Mouse (Mus musculus) liver, embryonic 14.5 days (tissue): Measurements from ENCODE around the gene Krtap19-3. TPM values are rescaled to one million over a fixed set of nuclear protein-coding genes. Genes with fewer than 3 reads are reported as not detected.
A peak's percentile ranks its signal among the peaks of the same experiment; 100 is the strongest.

Source experiments
- ATAC-seq: fragments of 200-750 bp; cut with Nextera tagmentation; 2 replicates; pipeline ENCODE4 v1.8.0; 2017; ENCODE audit warnings: moderate number of reproducible peaks, mild to moderate bottlenecking, moderate library complexity; ENCODE audit not compliant: insufficient read depth
- DNase-seq, 3 experiments: peaks; one replicate each; pipeline ENCODE4 v3.0.0-alpha.2; 2012 to 2013; ENCODE audit warnings: low read depth in 3 of 3, low spot score in 3 of 3
- H3K27ac ChIP-seq: fragments of 300-500 bp; sonication (generic); 2 replicates; pipeline ENCODE4 v1.5.1; 2014; ENCODE audit warnings: moderate library complexity, mild to moderate bottlenecking, control low read depth, inconsistent platforms
- H3K27me3 ChIP-seq: fragments of 300-500 bp; sonication (generic); 2 replicates; pipeline ENCODE4 v1.6.1; 2014; ENCODE audit warnings: mild to moderate bottlenecking, low read length, moderate library complexity; ENCODE audit not compliant: control insufficient read depth, insufficient read depth
- H3K36me3 ChIP-seq: fragments of 300-500 bp; sonication (generic); replicated peaks from 2 replicates; pipeline ENCODE4 v1.6.1; 2014; ENCODE audit warnings: low read depth; ENCODE audit not compliant: control insufficient read depth, insufficient read depth
- H3K4me1 ChIP-seq, 2 experiments: fragments of 200-500 bp in 1 of 2; fragments of 300-500 bp in 1 of 2; sonication (generic) in 1 of 2; replicated peaks; 2 replicates each; pipeline ENCODE4 v1.6.1; 2012 to 2014; ENCODE audit warnings: antibody characterized with exemption in 1 of 2, inconsistent platforms in 1 of 2, low read length in 1 of 2; ENCODE audit not compliant: control insufficient read depth in 2 of 2, insufficient read depth in 2 of 2
- H3K4me2 ChIP-seq: fragments of 300-500 bp; sonication (generic); 2 replicates; pipeline ENCODE4 v1.6.1; 2014; ENCODE audit warnings: low read depth, mild to moderate bottlenecking, control low read depth, moderate library complexity
- H3K4me3 ChIP-seq, 2 experiments: fragments of 200-500 bp in 1 of 2; fragments of 300-500 bp in 1 of 2; sonication (generic) in 1 of 2; 2 replicates each; pipeline ENCODE4 v1.5.1; 2012 to 2014; ENCODE audit warnings: low read depth in 2 of 2, low read length in 2 of 2, mild to moderate bottlenecking in 2 of 2, control low read depth in 1 of 2, inconsistent platforms in 1 of 2, moderate library complexity in 1 of 2; ENCODE audit not compliant: insufficient read depth in 1 of 2
- H3K9ac ChIP-seq: fragments of 300-500 bp; sonication (generic); replicated peaks from 2 replicates; pipeline ENCODE4 v1.6.1; 2014; ENCODE audit warnings: mild to moderate bottlenecking, control low read depth, moderate library complexity
- H3K9me3 ChIP-seq: fragments of 300-500 bp; sonication (generic); 2 replicates; pipeline ENCODE4 v1.6.1; 2016; ENCODE audit warnings: low read length, mixed read lengths; ENCODE audit not compliant: control insufficient read depth
- CTCF ChIP-seq: IDR thresholded peaks from 2 replicates; pipeline ENCODE4 v1.5.1; 2016; ENCODE audit warnings: antibody characterized with exemption, low read depth, control low read depth
- EP300 ChIP-seq: IDR thresholded peaks from 2 replicates; pipeline ENCODE4 v1.6.1; 2016; ENCODE audit warnings: antibody characterized with exemption, low read depth
- WGBS: fragments of 180-500 bp; shearing (Covaris S2); extraction: QIAGEN DNeasy Blood & Tissue Kit; methylation state at CpG from one replicate; pipeline ENCODE4 v1.1.7; 2014; ENCODE audit not compliant: insufficient replicate concordance; 5-methylcytosine and 5-hydroxymethylcytosine counted together
- polyA plus RNA-seq, 2 experiments: library from polyadenylated mRNA; depleted of rRNA in 1 of 2; stranded (reverse) in 1 of 2; unstranded in 1 of 2; fragments of >200 nt; fragmentation: Nextera tagmentation in 1 of 2; extraction: Ambion mirVana in 1 of 2; gene quantifications; 2 replicates each; pipeline versions ENCODE4 v1.2.1 to v1.2.3; 2012 to 2014

Krtap19-3 gene
- polyA plus RNA-seq, 2 experiments: not detected

DNA sequence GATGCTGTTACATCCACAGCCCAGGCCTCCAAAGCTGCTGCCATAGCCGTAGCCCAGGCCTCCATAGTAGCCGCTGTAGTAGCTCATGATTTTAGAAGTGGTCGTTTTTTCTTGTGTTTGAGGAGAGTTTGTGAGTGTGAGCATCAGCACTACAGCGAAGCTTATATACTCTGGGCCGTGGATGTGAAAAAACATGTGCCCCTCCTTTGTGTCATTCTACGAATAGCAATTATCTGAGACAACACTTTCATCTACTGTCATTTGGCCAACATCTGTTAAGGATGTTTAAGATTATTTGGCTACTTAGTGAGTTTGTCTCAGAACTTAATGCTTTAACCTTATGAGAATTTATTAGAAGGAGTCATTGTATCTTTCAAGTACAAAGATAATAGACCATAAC, 8.5 kb downstream of the Krtap19-3 start, which contains the start of gene Krtap19-1:
TSS of gene Krtap19-1 (minus strand) at position 101 of the 400 bp plus-strand sequence.
- WGBS: 66% methylated on average over 6 of the region's 6 CpGs
- H3K27me3 ChIP-seq: no peaks in the 10 kb centered on the region
- ATAC-seq: no peak

DNA sequence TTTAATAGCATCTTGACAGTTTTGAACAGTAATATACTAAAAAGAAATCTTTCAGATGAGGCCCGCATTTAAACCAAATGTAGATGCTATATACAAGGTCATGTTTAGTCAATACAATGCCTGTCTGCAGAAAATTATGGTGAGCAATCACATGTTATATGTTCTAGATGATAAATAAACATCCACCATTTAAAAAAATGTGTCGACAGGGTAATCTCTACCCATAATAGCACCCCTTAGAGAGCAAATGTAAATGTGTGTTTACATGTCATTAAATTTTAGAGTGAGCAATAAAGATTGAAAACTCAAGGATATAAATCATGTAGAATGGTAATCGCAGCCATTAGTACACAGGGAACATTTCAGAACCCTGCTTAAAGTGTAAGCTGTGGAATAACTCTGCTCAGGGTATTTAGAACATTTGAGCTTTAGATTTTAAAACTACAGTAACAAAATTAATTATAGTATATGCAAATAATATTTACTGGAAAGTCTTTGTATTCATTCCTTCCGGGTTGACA, 12.9 kb downstream of the Krtap19-3 start:
- H3K9ac ChIP-seq: no peak overlapping the region
- no peak overlapping the region for H3K4me2 ChIP-seq
- ATAC-seq (no peak), DNase-seq (no peak)
- no peaks in the 10 kb centered on the region for H3K36me3 ChIP-seq
- H3K4me1 ChIP-seq: no peaks in the 10 kb centered on the region
- TF ChIP-seq EP300 (no peak), CTCF (no peak)
- H3K9me3 ChIP-seq: no peaks in the 10 kb centered on the region
- H3K27me3 ChIP-seq: no peaks in the 10 kb centered on the region
- H3K4me3 ChIP-seq: no peak overlapping the region
- 63% methylated on average over 4 of the region's 4 CpGs for WGBS
- H3K27ac ChIP-seq: no peak overlapping the region

More for the DNA sequence above, 8.5 kb downstream of the Krtap19-3 start, which contains the start of gene Krtap19-1:
- TF ChIP-seq CTCF (no peak), EP300 (no peak)
- no peaks in the 10 kb centered on the region for H3K4me1 ChIP-seq
- H3K9ac ChIP-seq: no peak within 1 kb of the TSS
- DNase-seq: no peak
- H3K27ac ChIP-seq: no peak within 1 kb of the TSS
- no peaks in the 10 kb centered on the region for H3K9me3 ChIP-seq
- no peaks in the 10 kb centered on the region for H3K36me3 ChIP-seq
- no peak within 1 kb of the TSS for H3K4me3 ChIP-seq
- no peak within 1 kb of the TSS for H3K4me2 ChIP-seq

DNA sequence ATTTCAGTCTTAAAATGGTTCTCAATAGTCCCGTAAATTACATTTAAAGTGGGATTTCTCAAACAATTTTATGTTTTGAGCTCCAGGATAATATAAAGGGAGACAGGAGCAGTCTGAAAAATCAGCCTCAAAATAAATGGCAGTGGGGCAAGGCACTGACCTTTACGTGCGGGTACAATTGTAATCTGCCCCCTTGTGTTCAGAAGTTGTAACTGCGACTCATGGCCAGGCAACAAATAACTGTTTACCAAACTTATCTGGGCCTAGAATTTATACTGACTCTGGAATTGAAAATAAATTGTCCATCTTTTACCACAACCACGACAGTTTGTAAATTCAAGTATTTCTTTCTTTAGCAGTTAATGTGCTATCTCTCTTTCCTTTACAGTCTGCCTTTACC, 26.4 kb downstream of the Krtap19-3 start:
- no peak for DNase-seq
- no peaks in the 10 kb centered on the region for H3K36me3 ChIP-seq
- ATAC-seq: no peak
- H3K9me3 ChIP-seq: no peaks in the 10 kb centered on the region
- H3K9ac ChIP-seq: no peak overlapping the region
- no peak overlapping the region for H3K4me2 ChIP-seq
- 0 out of 4 replicates have a peak, but pooled peaks cover 0 to 2% of the 10 kb centered on the region in 2 experiments for H3K4me1 ChIP-seq
- H3K27ac ChIP-seq: no peak overlapping the region
- H3K4me3 ChIP-seq: no peak overlapping the region
- TF ChIP-seq CTCF (peak; percentile 54), EP300 (no peak)
- no peaks in the 10 kb centered on the region for H3K27me3 ChIP-seq
- 8% methylated on average over 5 of the region's 5 CpGs for WGBS

DNA sequence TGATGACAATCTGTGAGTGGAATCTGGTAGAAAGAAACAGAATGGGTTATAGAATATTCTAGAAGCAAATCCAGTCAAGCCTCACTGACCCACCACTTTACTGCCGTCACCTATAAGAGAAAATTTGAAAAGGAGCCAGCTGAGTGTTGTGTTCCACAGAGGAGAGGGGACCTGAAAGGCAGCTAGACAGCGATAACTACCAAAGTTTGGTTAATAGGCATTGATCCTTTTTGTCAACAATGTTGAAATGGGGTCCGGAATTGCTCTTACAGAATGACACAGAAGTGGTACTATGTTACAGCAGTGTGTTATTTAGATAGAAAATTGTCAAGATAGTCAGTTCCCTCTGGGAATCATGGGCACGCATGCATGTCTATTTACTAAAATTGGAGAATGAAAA, 29.3 kb downstream of the Krtap19-3 start:
- no peak overlapping the region for H3K9ac ChIP-seq
- no peak overlapping the region for H3K4me3 ChIP-seq
- no peaks in the 10 kb centered on the region for H3K9me3 ChIP-seq
- no peak for TF ChIP-seq EP300
- no peak for TF ChIP-seq CTCF
- DNase-seq: no peak
- no peaks in the 10 kb centered on the region for H3K27me3 ChIP-seq
- H3K4me2 ChIP-seq: no peak overlapping the region
- WGBS: 60% methylated on average over 4 of the region's 4 CpGs
- H3K36me3 ChIP-seq: no peaks in the 10 kb centered on the region
- no peak for ATAC-seq
- no peak overlapping the region for H3K27ac ChIP-seq
- 0 out of 4 replicates have a peak, but pooled peaks cover 0 to 2% of the 10 kb centered on the region in 2 experiments for H3K4me1 ChIP-seq

DNA sequence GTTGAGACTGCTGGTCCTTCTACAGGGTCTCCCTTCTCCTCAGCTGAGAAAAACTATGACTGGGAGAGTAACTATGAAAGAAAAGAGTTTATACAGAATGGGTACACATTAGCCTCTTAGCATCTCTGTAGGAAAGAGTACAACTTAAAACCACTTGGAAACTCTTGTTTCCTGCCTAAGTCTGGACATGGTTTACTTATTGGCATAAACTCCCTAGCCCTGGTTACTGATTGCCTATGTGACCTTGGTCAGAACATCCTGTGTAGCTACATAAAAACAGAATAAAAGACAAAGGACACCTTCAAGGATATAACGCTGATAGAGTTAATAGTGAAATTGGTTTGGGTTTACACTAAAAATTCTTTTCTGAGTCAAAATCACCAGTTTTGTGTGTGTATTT, 30.5 kb downstream of the Krtap19-3 start:
- TF ChIP-seq EP300 (no peak), CTCF (no peak)
- 82% methylated on average over 1 of the region's 1 CpGs for WGBS
- H3K9ac ChIP-seq: no peak overlapping the region
- H3K36me3 ChIP-seq: no peaks in the 10 kb centered on the region
- no peaks in the 10 kb centered on the region for H3K9me3 ChIP-seq
- no peak overlapping the region for H3K4me3 ChIP-seq
- H3K27ac ChIP-seq: no peak overlapping the region
- DNase-seq (no peak), ATAC-seq (no peak)
- 0 out of 4 replicates have a peak, but pooled peaks cover 0 to 4% of the 10 kb centered on the region in 2 experiments for H3K4me1 ChIP-seq
- H3K27me3 ChIP-seq: no peaks in the 10 kb centered on the region
- H3K4me2 ChIP-seq: no peak overlapping the region

Other genes starting within 250 kb of the Krtap19-3 start
- not detected in 2 replicates for gene Krtap26-1, start 230.2 kb downstream of the Krtap19-3 start, polyA plus RNA-seq (2012; rRNA removed)
- not detected in 2 replicates for gene Krtap26-1, start 230.2 kb downstream of the Krtap19-3 start, polyA plus RNA-seq (2014; fragmentation: Nextera tagmentation; extraction: Ambion mirVana)
- not detected in 2 replicates for gene Krtap27-1, start 206.4 kb downstream of the Krtap19-3 start, polyA plus RNA-seq (2012; rRNA removed)
- gene Krtap27-1, start 206.4 kb downstream of the Krtap19-3 start, polyA plus RNA-seq (2014; fragmentation: Nextera tagmentation; extraction: Ambion mirVana): not detected in 2 replicates
- not detected in 2 replicates for gene 2310061N02Rik, start 170.1 kb downstream of the Krtap19-3 start, polyA plus RNA-seq (2012; rRNA removed)
- gene 2310061N02Rik, start 170.1 kb downstream of the Krtap19-3 start, polyA plus RNA-seq (2014; fragmentation: Nextera tagmentation; extraction: Ambion mirVana): not detected in 2 replicates
- gene Krtap13-1, start 149.2 kb downstream of the Krtap19-3 start, polyA plus RNA-seq (2012; rRNA removed): not detected in 2 replicates
- not detected in 2 replicates for gene Krtap13-1, start 149.2 kb downstream of the Krtap19-3 start, polyA plus RNA-seq (2014; fragmentation: Nextera tagmentation; extraction: Ambion mirVana)
- gene Krtap13, start 126.4 kb downstream of the Krtap19-3 start, polyA plus RNA-seq (2012; rRNA removed): not detected in 2 replicates
- gene Krtap13, start 126.4 kb downstream of the Krtap19-3 start, polyA plus RNA-seq (2014; fragmentation: Nextera tagmentation; extraction: Ambion mirVana): not detected in 2 replicates
- not detected in 2 replicates for gene 2310034C09Rik, start 119.2 kb downstream of the Krtap19-3 start, polyA plus RNA-seq (2012; rRNA removed)
- gene 2310034C09Rik, start 119.2 kb downstream of the Krtap19-3 start, polyA plus RNA-seq (2014; fragmentation: Nextera tagmentation; extraction: Ambion mirVana): not detected in 2 replicates
- not detected in 2 replicates for gene 2310057N15Rik, start 103.8 kb downstream of the Krtap19-3 start, polyA plus RNA-seq (2012; rRNA removed)
- gene 2310057N15Rik, start 103.8 kb downstream of the Krtap19-3 start, polyA plus RNA-seq (2014; fragmentation: Nextera tagmentation; extraction: Ambion mirVana): not detected in 2 replicates
- not detected in 2 replicates for gene Gm5965, start 100.1 kb downstream of the Krtap19-3 start, polyA plus RNA-seq (2012; rRNA removed)
- gene Gm5965, start 100.1 kb downstream of the Krtap19-3 start, polyA plus RNA-seq (2014; fragmentation: Nextera tagmentation; extraction: Ambion mirVana): not detected in 2 replicates
- not detected in 2 replicates for gene Gm20741, start 65.8 kb downstream of the Krtap19-3 start, polyA plus RNA-seq (2012; rRNA removed)
- not detected in 2 replicates for gene Gm20741, start 65.8 kb downstream of the Krtap19-3 start, polyA plus RNA-seq (2014; fragmentation: Nextera tagmentation; extraction: Ambion mirVana)
- not detected in 2 replicates for gene Krtap15, start 57.8 kb downstream of the Krtap19-3 start, polyA plus RNA-seq (2012; rRNA removed)
- not detected in 2 replicates for gene Krtap15, start 57.8 kb downstream of the Krtap19-3 start, polyA plus RNA-seq (2014; fragmentation: Nextera tagmentation; extraction: Ambion mirVana)
- not detected in 2 replicates for gene Krtap14, start 51.9 kb downstream of the Krtap19-3 start, polyA plus RNA-seq (2012; rRNA removed)
- gene Krtap14, start 51.9 kb downstream of the Krtap19-3 start, polyA plus RNA-seq (2014; fragmentation: Nextera tagmentation; extraction: Ambion mirVana): not detected in 2 replicates
- not detected in 2 replicates for gene Krtap19-1, start 8.6 kb downstream of the Krtap19-3 start, polyA plus RNA-seq (2012; rRNA removed)
- not detected in 2 replicates for gene Krtap19-1, start 8.6 kb downstream of the Krtap19-3 start, polyA plus RNA-seq (2014; fragmentation: Nextera tagmentation; extraction: Ambion mirVana)
- not detected in 2 replicates for gene Krtap19-2, start 3.8 kb downstream of the Krtap19-3 start, polyA plus RNA-seq (2012; rRNA removed)
- not detected in 2 replicates for gene Krtap19-2, start 3.8 kb downstream of the Krtap19-3 start, polyA plus RNA-seq (2014; fragmentation: Nextera tagmentation; extraction: Ambion mirVana)
- gene Krtap19-4, start 7.1 kb upstream of the Krtap19-3 start, polyA plus RNA-seq (2012; rRNA removed): not detected in 2 replicates
- gene Krtap19-4, start 7.1 kb upstream of the Krtap19-3 start, polyA plus RNA-seq (2014; fragmentation: Nextera tagmentation; extraction: Ambion mirVana): not detected in 2 replicates
- not detected in 2 replicates for gene Krtap19-5, start 18.4 kb upstream of the Krtap19-3 start, polyA plus RNA-seq (2012; rRNA removed)
- not detected in 2 replicates for gene Krtap19-5, start 18.4 kb upstream of the Krtap19-3 start, polyA plus RNA-seq (2014; fragmentation: Nextera tagmentation; extraction: Ambion mirVana)
- not detected in 2 replicates for gene Krtap19-9b, start 54.2 kb upstream of the Krtap19-3 start, polyA plus RNA-seq (2012; rRNA removed)
- gene Krtap19-9b, start 54.2 kb upstream of the Krtap19-3 start, polyA plus RNA-seq (2014; fragmentation: Nextera tagmentation; extraction: Ambion mirVana): not detected in 2 replicates
- not detected in 2 replicates for gene Krtap16-3, start 84.8 kb upstream of the Krtap19-3 start, polyA plus RNA-seq (2012; rRNA removed)
- gene Krtap16-3, start 84.8 kb upstream of the Krtap19-3 start, polyA plus RNA-seq (2014; fragmentation: Nextera tagmentation; extraction: Ambion mirVana): not detected in 2 replicates
- gene Krtap22-2, start 132.7 kb upstream of the Krtap19-3 start, polyA plus RNA-seq (2012; rRNA removed): not detected in 2 replicates
- gene Krtap22-2, start 132.7 kb upstream of the Krtap19-3 start, polyA plus RNA-seq (2014; fragmentation: Nextera tagmentation; extraction: Ambion mirVana): not detected in 2 replicates
- not detected in 2 replicates for gene Gm10229, start 137.2 kb upstream of the Krtap19-3 start, polyA plus RNA-seq (2012; rRNA removed)
- not detected in 2 replicates for gene Gm10229, start 137.2 kb upstream of the Krtap19-3 start, polyA plus RNA-seq (2014; fragmentation: Nextera tagmentation; extraction: Ambion mirVana)
- not detected in 2 replicates for gene Krtap6-1, start 153.7 kb upstream of the Krtap19-3 start, polyA plus RNA-seq (2012; rRNA removed)
- gene Krtap6-1, start 153.7 kb upstream of the Krtap19-3 start, polyA plus RNA-seq (2014; fragmentation: Nextera tagmentation; extraction: Ambion mirVana): not detected in 2 replicates
- gene Gm10228, start 163.4 kb upstream of the Krtap19-3 start, polyA plus RNA-seq (2012; rRNA removed): not detected in 2 replicates
- gene Gm10228, start 163.4 kb upstream of the Krtap19-3 start, polyA plus RNA-seq (2014; fragmentation: Nextera tagmentation; extraction: Ambion mirVana): not detected in 2 replicates
- gene Krtap6-5, start 169.8 kb upstream of the Krtap19-3 start, polyA plus RNA-seq (2012; rRNA removed): not detected in 2 replicates
- gene Krtap6-5, start 169.8 kb upstream of the Krtap19-3 start, polyA plus RNA-seq (2014; fragmentation: Nextera tagmentation; extraction: Ambion mirVana): not detected in 2 replicates
- gene 1110025L11Rik, start 186.0 kb upstream of the Krtap19-3 start, polyA plus RNA-seq (2012; rRNA removed): not detected in 2 replicates
- not detected in 2 replicates for gene 1110025L11Rik, start 186.0 kb upstream of the Krtap19-3 start, polyA plus RNA-seq (2014; fragmentation: Nextera tagmentation; extraction: Ambion mirVana)
- gene Krtap6-3, start 206.0 kb upstream of the Krtap19-3 start, polyA plus RNA-seq (2012; rRNA removed): not detected in 2 replicates
- not detected in 2 replicates for gene Krtap6-3, start 206.0 kb upstream of the Krtap19-3 start, polyA plus RNA-seq (2014; fragmentation: Nextera tagmentation; extraction: Ambion mirVana)